Mouse (Mus musculus): Measurements from ENCODE around the gene Vps25.
A peak's percentile ranks its signal among the peaks of the same experiment; 100 is the strongest.

Gene Vps25

GRCm38 (mm10) chr11:101253613-101254389, at the start of gene Vps25:
TSS of gene Vps25 (plus strand) at chr11:101253707.
- DNase-seq: peak; percentile 87

GRCm38 (mm10) chr11:101211970-101212369, 41.5 kb upstream of the Vps25 start:
- peak; percentile 88 for DNase-seq

GRCm38 (mm10) chr11:101216936-101217335, 36.6 kb upstream of the Vps25 start:
- DNase-seq: peak; percentile 71

GRCm38 (mm10) chr11:101218436-101219055, 35.0 kb upstream of the Vps25 start:
- DNase-seq: peak; percentile 70

- DNase-seq: no peak
Measured at GRCm38 (mm10) chr11:101220853-101221252, 32.7 kb upstream of the Vps25 start.

- DNase-seq: no peak
Measured at GRCm38 (mm10) chr11:101221306-101221986, 32.1 kb upstream of the Vps25 start.

- no peak for DNase-seq
Measured at GRCm38 (mm10) chr11:101224337-101224736, 29.2 kb upstream of the Vps25 start.

GRCm38 (mm10) chr11:101225331-101226064, 28.0 kb upstream of the Vps25 start:
- no peak for DNase-seq

GRCm38 (mm10) chr11:101226065-101226701, 27.3 kb upstream of the Vps25 start, which contains the start of gene Ezh1:
TSS of gene Ezh1 (minus strand) at chr11:101226463.
- peak; percentile 98 for DNase-seq

GRCm38 (mm10) chr11:101229361-101229900, 24.1 kb upstream of the Vps25 start:
- DNase-seq: no peak

GRCm38 (mm10) chr11:101230061-101230511, 23.4 kb upstream of the Vps25 start:
- DNase-seq: no peak

- DNase-seq: peak; percentile 65
Measured at GRCm38 (mm10) chr11:101230526-101230925, 23.0 kb upstream of the Vps25 start.

GRCm38 (mm10) chr11:101230991-101231871, 22.3 kb upstream of the Vps25 start:
- peak; percentile 82 for DNase-seq

- no peak for DNase-seq
Measured at GRCm38 (mm10) chr11:101232010-101232839, 21.3 kb upstream of the Vps25 start.

- DNase-seq: no peak
Measured at GRCm38 (mm10) chr11:101233240-101233639, 20.3 kb upstream of the Vps25 start.

- DNase-seq: no peak
Measured at GRCm38 (mm10) chr11:101234124-101234523, 19.4 kb upstream of the Vps25 start.

GRCm38 (mm10) chr11:101235429-101235828, 18.1 kb upstream of the Vps25 start:
- no peak for DNase-seq

GRCm38 (mm10) chr11:101236782-101237181, 16.7 kb upstream of the Vps25 start:
- no peak for DNase-seq

GRCm38 (mm10) chr11:101238071-101238647, 15.3 kb upstream of the Vps25 start:
- DNase-seq: no peak

- DNase-seq: peak; percentile 59
Measured at GRCm38 (mm10) chr11:101245071-101245470, 8.4 kb upstream of the Vps25 start.

All from kidney, adult 9 months (tissue).